Mouse (Mus musculus) kidney, postnatal 14 days (tissue): Measurements from ENCODE around the gene Gstm6.
A peak's percentile ranks its signal among the peaks of the same experiment; 100 is the strongest.

Experiments used
- DNase-seq: peaks from one replicate; pipeline ENCODE4 v3.0.0; 2022; ENCODE audit warnings: mixed read lengths

Gstm6 gene

GRCm38 (mm10) chr3:107939830-107940229, 3.7 kb downstream of the Gstm6 start:
- DNase-seq = no peak

DNA sequence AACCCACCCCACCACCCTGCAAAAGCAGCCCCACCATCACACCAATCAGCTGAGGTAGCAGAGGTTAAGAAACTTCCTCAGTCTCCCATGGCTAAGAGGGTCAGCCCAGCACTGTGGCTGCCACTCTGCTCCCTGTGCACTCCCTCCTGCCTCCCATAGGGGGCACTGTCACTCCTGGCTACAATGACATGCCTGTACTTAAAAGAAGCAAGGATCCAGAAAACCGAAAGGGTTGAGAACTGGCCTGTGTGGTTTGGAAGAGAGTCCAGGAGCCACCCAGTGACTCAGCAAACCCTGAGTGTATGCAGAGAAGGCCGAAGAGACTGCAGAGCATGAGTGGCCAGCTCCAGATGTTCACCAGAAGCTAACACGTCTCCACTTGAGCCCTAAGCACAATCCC, 4.1 kb downstream of the Gstm6 start:
- peak; percentile 75 for DNase-seq

DNA sequence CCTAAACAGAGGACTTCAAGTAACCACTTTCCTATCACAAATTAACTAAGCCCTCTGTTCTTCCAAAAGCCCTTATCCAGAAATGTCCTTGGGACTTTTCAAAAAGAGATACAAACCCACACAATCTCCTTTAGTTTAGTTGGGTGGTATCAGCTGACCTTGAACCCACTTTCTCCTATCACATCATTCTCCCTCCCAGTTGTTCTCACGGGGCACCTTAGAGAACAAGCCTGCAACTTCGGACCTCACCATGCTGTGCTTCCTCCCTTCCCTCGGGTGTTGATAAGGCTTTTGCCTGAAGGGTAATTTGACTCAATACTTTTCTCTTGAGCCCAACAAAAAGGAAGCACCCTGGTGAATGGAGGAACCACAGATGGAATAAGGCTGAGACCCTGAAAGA, 7.7 kb downstream of the Gstm6 start:
- no peak for DNase-seq

DNA sequence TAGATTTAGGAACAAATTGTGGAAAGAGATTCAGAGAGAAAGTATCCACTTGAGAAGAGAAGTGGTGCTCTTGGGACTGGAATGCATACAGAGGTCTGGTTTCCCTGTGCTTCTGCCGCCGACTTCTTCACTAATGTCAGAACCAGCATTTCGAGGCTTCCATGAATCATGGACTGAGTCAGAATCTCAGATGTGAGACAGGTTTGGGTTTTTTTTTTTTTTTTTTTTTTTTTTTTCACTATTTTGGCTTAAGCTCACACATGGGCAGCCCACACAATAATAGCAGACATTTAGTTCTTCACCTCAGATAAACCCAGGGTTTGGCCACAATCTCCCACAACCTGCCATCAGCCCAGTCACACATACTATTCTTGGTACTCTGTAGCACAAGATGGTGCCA, 8.3 kb downstream of the Gstm6 start:
- DNase-seq = no peak

DNA sequence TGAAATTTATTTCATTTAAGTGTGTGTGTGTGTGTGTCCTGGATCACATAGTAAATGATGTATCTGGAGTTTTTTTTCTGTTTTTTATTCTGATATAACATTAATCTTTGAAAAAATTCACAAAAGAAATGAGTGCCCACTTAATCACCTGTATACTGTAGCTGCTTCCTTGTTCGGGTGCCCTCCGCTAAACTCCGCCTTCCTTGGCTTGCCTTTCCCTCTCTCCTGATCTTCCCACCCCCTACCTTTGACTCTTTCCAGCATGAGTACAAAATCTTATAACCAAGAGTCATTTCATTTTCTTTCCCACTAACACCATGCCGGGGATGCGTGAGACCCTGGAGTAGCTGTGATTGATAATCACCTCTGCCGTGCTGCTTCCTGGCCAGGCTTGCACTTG, 11.4 kb downstream of the Gstm6 start:
- peak; percentile 44 for DNase-seq

GRCm38 (mm10) chr3:107931670-107932069, 11.9 kb downstream of the Gstm6 start, which contains the start of gene Gstm7:
Gene Gstm7 (minus strand): TSS chr3:107931817.
- DNase-seq = peak; percentile 99

GRCm38 (mm10) chr3:107931134-107931533, 12.4 kb downstream of the Gstm6 start:
- no peak for DNase-seq

DNA sequence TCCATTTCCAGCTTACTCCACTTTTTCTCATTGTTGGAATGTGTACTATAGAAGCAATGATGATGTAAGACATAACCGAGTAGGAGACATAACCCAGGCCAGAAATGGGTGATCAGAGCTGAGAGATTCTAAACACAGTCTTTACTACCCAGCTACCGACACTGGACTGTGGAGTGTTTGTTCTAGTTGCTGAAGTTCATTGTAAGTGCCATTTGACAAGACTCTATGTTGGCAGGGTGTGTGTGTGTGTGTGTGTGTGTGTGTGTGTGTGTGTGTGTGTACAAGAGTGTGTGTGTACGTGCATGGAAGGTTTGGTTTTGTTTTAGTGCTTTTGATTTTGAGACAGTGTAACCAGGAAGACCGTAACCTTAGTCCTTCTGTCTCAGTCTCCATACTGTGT, 13.8 kb downstream of the Gstm6 start:
- no peak for DNase-seq

DNA sequence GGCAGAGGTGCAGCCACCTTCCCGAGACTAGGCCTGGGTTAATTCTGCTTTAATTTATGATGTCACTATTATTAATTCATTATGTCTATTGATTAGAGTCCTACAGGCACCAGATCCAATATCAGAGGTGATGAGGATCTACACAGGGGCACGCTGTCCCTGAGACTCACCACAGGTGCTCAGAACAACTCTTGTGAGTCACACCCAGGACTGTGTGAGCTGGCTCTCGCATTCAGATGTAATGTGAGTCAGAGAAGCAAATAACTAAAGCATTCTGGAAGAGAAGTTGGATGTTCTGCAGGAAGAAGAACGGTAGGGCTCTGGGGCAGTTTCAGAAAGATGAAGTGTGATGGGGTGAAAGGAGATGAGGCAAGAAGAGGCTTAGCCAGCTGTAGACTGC, 14.3 kb downstream of the Gstm6 start:
- no peak for DNase-seq

GRCm38 (mm10) chr3:107928691-107929090, 14.9 kb downstream of the Gstm6 start:
- no peak for DNase-seq

DNA sequence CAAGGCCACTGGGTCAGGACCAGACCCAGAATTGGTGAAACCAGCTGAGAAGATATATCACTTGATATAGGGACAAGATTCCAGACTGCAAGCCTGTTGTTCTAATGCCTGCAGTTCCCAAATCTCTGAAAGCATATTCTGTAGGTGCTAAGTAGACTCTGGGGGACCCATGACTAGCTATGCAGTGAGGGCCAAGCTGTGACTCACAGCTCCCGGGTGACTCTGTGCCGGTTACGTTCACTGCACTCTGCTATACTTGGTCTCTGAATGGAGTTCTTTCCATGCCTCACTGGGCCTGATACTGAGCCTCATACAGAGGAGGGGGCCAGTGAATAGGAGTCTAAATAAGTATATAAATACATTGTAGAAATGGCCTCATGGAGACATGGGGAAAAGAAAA, 15.7 kb downstream of the Gstm6 start:
- no peak for DNase-seq

- no peak for DNase-seq
Observed at GRCm38 (mm10) chr3:107925335-107925734, 18.2 kb downstream of the Gstm6 start.

- no peak for DNase-seq
Observed at GRCm38 (mm10) chr3:107920348-107920747, 23.2 kb downstream of the Gstm6 start.

- peak; percentile 77 for DNase-seq
Observed at GRCm38 (mm10) chr3:107917783-107918408, 25.7 kb downstream of the Gstm6 start.

GRCm38 (mm10) chr3:107917097-107917496, 26.5 kb downstream of the Gstm6 start:
- DNase-seq = no peak

DNA sequence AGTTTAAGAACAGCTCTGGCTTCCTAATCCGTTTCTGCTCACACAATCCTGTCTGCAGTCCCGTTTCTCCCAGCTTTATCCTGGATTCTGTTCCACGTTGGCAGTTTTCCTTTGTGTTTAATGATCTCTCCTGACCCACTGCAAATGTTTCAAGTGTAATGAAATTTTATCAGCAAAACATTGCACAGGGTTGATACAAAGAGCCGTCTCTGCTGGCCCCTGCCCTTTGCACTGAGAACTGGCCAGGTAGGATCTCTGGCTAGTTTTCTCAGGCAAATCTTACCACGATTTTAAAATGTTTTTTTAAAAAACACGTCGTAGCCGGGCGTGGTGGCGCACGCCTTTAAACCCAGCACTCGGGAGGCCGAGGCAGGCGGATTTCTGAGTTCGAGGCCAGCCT, 26.9 kb downstream of the Gstm6 start:
- no peak for DNase-seq

- DNase-seq = no peak
Observed at GRCm38 (mm10) chr3:107905942-107906341, 37.6 kb downstream of the Gstm6 start.

DNA sequence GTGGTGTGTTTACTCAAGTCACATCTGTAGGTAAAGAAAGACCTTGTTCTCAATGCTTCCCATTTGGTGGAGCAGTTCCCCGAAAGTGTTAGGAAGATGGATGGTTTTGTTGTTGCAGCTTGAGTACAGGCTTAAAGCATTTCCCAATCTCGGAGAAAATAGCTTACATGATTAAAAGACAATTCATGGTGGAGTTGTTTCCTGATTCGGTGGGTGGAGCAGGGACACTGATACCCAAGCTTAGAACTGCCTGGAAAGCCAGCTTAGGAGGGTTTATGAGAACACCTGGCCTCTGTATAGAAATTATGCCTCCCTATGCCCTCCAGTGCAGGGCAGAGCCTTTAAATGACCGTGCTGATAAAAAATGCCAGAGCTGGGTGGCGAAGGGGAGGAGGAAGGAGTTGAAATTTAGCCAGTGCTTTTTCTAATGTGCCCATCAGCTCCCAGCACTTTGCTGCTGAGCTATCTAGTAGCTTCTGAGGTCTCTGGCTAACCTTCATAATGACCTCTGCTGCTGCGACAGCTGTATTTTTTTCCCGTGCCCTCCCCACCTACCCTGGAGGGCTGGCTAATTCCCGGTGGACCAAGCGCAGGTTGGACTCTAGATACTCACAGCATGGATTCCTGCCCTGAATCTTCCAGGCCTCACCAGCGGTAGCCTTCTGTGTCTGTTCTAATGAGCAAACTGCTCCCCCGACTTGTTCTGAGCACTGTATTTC, 42.4 kb downstream of the Gstm6 start:
- DNase-seq = peak; percentile 53

- peak; percentile 66 for DNase-seq
Observed at GRCm38 (mm10) chr3:107898691-107899090, 44.9 kb downstream of the Gstm6 start.

- peak; percentile 91 for DNase-seq
Observed at GRCm38 (mm10) chr3:107895720-107896569, 47.6 kb downstream of the Gstm6 start, which contains the start of gene Gstm5. Gene Gstm5 (plus strand): TSS chr3:107895821.

- DNase-seq = no peak
Observed at GRCm38 (mm10) chr3:107895194-107895719, 48.3 kb downstream of the Gstm6 start.

GRCm38 (mm10) chr3:107889236-107889635, 54.3 kb downstream of the Gstm6 start:
- peak; percentile 40 for DNase-seq
